Mouse (Mus musculus) kidney, adult 2 months (tissue): ENCODE measurements around the gene Kif3a. TPM values are rescaled to one million over a fixed set of nuclear protein-coding genes. Genes with fewer than 3 reads are reported as not detected.
A peak's percentile ranks its signal among the peaks of the same experiment; 100 is the strongest.

Source experiments
- DNase-seq: peaks from one replicate; pipeline ENCODE4 v3.0.0; 2021
- H3K27ac ChIP-seq: fragments of 200-500 bp; 2 replicates; pipeline ENCODE4 v1.5.1; 2012; ENCODE audit warnings: low read depth, low read length, control low read depth, inconsistent platforms; ENCODE audit not compliant: insufficient read depth
- H3K27me3 ChIP-seq: fragments of 200-500 bp; replicated peaks from 2 replicates; pipeline ENCODE4 v1.6.1; 2012; ENCODE audit warnings: mild to moderate bottlenecking, moderate library complexity, low read length, inconsistent platforms; ENCODE audit not compliant: control insufficient read depth, insufficient read depth
- H3K36me3 ChIP-seq: fragments of 200-500 bp; 2 replicates; pipeline ENCODE4 v1.6.1; 2012; ENCODE audit warnings: mild to moderate bottlenecking, moderate library complexity, low read length, inconsistent platforms; ENCODE audit not compliant: control insufficient read depth, insufficient read depth
- H3K4me1 ChIP-seq: fragments of 200-500 bp; 2 replicates; pipeline ENCODE4 v1.6.1; 2011; ENCODE audit warnings: low read length; ENCODE audit not compliant: control insufficient read depth, insufficient read depth
- H3K4me3 ChIP-seq: fragments of 200-500 bp; 2 replicates; pipeline ENCODE4 v1.5.1; 2011; ENCODE audit warnings: mild to moderate bottlenecking, low read depth, low read length, control low read depth; ENCODE audit not compliant: insufficient read depth
- CTCF ChIP-seq: fragments of 200-500 bp; conservative IDR thresholded peaks from 2 replicates; pipeline ENCODE4 v1.5.1; 2011; ENCODE audit warnings: low read depth, mild to moderate bottlenecking, control low read depth, low read length, moderate library complexity, mixed read lengths; ENCODE audit not compliant: insufficient read depth, insufficient read length
- POLR2A ChIP-seq: fragments of 200-500 bp; IDR thresholded peaks from one replicate; pipeline ENCODE4 v1.6.1; 2011; ENCODE audit warnings: low read depth, low read length, control low read depth
- WGBS: fragments of 180-500 bp; shearing (Covaris S2); methylation state at CpG from one replicate; pipeline ENCODE4 v1.1.7; 2018; 5-methylcytosine and 5-hydroxymethylcytosine counted together
- polyA plus RNA-seq: library from polyadenylated mRNA; depleted of rRNA; stranded (reverse); fragments of >200 nt; gene quantifications from 2 replicates; pipeline ENCODE4 v1.2.3, GENCODE M21; 2012

Kif3a gene
- polyA plus RNA-seq, 1 experiment: 7.5 TPM

GRCm38 (mm10) chr11:53561986-53562385, 5.2 kb upstream of the Kif3a start:
- TF ChIP-seq POLR2A (no peak), CTCF (no peak)
- H3K36me3 ChIP-seq: no peaks in the 10 kb centered on the region
- H3K27me3 ChIP-seq: no peaks in the 10 kb centered on the region
- 77% methylated on average over 2 of the region's 2 CpGs for WGBS
- no peak for DNase-seq
- no peak overlapping the region for H3K4me3 ChIP-seq
- H3K4me1 ChIP-seq: no peaks in the 10 kb centered on the region
- no peak overlapping the region for H3K27ac ChIP-seq

DNA sequence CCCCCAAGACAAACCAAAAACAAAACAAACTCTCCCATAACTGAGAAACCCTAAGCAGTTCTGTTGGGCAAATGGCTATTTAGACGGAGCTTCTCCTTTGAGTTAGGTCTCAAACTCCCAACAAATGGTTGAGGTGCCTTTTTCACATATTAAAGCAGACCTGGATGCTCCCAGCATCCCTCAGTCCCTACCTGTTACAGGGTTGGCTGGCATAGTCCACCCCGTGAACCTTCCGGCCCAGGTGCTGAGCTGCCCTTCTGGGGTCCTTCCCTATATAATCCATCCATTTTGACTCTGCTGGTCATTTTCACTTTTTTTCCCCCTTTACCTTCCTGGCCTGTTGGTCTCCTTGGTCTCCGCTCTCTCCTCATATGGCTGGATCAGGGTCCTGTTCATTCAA, 533 bp upstream of the Kif3a start:
- Histone ChIP-seq H3K27me3 (no peaks in the 10 kb centered on the region), H3K36me3 (no peaks in the 10 kb centered on the region), H3K4me1 (no peaks in the 10 kb centered on the region), H3K4me3 (no peak overlapping the region), H3K27ac (no peak overlapping the region)
- no peak for DNase-seq
- 85% methylated on average over 4 of the region's 4 CpGs for WGBS
- TF ChIP-seq CTCF (no peak), POLR2A (no peak)

DNA sequence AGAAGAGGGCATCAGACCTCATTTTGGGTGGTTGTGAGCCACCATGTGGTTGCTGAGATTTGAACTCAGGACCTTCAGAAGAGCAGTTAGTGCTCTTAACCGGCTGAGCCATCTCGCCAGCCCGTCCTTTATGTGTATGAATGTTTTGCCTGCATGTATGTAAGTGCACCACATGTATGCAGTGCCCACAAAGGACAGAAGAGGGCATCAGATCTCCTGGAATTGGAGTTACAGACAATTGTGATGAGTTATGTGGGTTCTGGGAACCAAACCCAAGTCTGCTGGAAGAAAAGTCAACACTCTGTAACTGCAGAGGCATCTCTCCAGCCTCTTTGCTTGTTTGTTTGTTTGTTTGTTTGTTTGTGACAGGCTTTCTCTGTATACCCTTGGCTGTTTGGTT, 13.4 kb downstream of the Kif3a start:
- no peaks in the 10 kb centered on the region for H3K27me3 ChIP-seq
- H3K27ac ChIP-seq: no peak overlapping the region
- TF ChIP-seq CTCF: no peak
- no peak for TF ChIP-seq POLR2A
- no peaks in the 10 kb centered on the region for H3K4me1 ChIP-seq
- DNase-seq: no peak
- H3K36me3 ChIP-seq: peaks cover 1% of the 10 kb centered on the region; the same call in 1 of the 2 replicates
- 98% methylated on average over 3 of the region's 3 CpGs for WGBS
- no peak overlapping the region for H3K4me3 ChIP-seq

- Histone ChIP-seq H3K4me3 (no peak overlapping the region), H3K4me1 (no peaks in the 10 kb centered on the region), H3K36me3 (peaks cover 1% of the 10 kb centered on the region), H3K27ac (no peak overlapping the region), H3K27me3 (no peaks in the 10 kb centered on the region)
- 84% methylated on average over 10 of the region's 10 CpGs for WGBS
- TF ChIP-seq CTCF (no peak), POLR2A (no peak)
- DNase-seq: no peak
Measured at GRCm38 (mm10) chr11:53583151-53583550, 16.0 kb downstream of the Kif3a start.

DNA sequence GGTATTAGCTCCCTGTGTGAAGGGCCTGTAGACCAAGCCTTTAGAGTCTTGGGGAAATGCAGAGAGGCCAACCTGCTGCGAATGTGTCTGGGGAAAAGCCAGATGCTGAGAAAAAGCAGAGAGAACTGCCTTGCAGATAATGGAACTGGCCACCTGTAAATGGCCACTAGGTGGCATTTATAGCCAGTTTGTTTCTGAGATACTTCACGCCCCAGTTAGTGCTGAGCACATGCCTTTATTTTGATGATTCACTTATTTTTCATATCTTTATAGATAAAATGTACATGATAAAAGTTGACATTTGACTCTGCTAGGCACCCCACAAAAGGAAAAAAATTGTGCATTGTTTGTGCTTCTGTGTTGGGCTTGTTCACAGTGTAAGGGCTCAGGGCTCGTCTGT, 17.7 kb downstream of the Kif3a start:
- H3K4me1 ChIP-seq: no peaks in the 10 kb centered on the region
- no peaks in the 10 kb centered on the region for H3K27me3 ChIP-seq
- H3K4me3 ChIP-seq: no peak overlapping the region
- no peak overlapping the region for H3K27ac ChIP-seq
- H3K36me3 ChIP-seq: peaks cover 1% of the 10 kb centered on the region
- 58% methylated on average over 3 of the region's 3 CpGs for WGBS
- peak; percentile 29 for DNase-seq
- peak; percentile 32; the same call in 1 of the 2 replicates for TF ChIP-seq CTCF
- no peak for TF ChIP-seq POLR2A

GRCm38 (mm10) chr11:53585510-53585909, 18.3 kb downstream of the Kif3a start:
- H3K36me3 ChIP-seq: peaks cover 1% of the 10 kb centered on the region
- H3K27me3 ChIP-seq: no peaks in the 10 kb centered on the region
- H3K4me3 ChIP-seq: no peak overlapping the region
- TF ChIP-seq POLR2A: no peak
- no peak for TF ChIP-seq CTCF
- 93% methylated on average over 6 of the region's 6 CpGs for WGBS
- H3K27ac ChIP-seq: no peak overlapping the region
- no peak for DNase-seq
- H3K4me1 ChIP-seq: no peaks in the 10 kb centered on the region

DNA sequence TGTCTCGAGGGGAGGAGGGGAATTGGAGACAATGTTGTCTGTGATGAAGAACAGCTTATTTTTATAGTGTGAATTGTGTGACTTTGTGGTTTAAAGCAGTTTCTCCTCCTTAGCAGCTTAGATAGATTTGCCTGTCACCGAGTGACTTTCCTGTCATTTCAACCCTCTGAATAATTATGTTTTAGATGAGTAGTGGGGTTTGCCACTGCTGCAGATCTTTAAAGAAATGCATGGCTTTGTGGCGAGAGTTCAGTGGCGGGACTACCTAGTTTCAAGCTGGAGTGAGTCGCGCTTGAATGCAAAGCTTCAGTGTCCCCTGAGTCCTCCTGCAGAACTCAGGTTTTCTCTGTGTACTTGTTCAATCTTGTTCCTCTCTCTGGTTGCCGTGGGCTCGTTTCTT, 21.1 kb downstream of the Kif3a start:
- Histone ChIP-seq H3K4me3 (no peak overlapping the region), H3K27ac (no peak overlapping the region), H3K27me3 (no peaks in the 10 kb centered on the region), H3K36me3 (peaks cover 1% of the 10 kb centered on the region), H3K4me1 (no peaks in the 10 kb centered on the region)
- TF ChIP-seq CTCF (no peak), POLR2A (no peak)
- WGBS: 84% methylated on average over 8 of the region's 8 CpGs
- no peak for DNase-seq

GRCm38 (mm10) chr11:53590368-53590768, 23.2 kb downstream of the Kif3a start:
- H3K36me3 ChIP-seq: no peaks in the 10 kb centered on the region; the same call in none of the 2 replicates
- DNase-seq: no peak
- 58% methylated on average over 15 of the region's 15 CpGs for WGBS

More at GRCm38 (mm10) chr11:53590368-53590768, 23.2 kb downstream of the Kif3a start:
- TF ChIP-seq CTCF: peak; percentile 64
- no peak for TF ChIP-seq POLR2A
- no peak overlapping the region for H3K27ac ChIP-seq
- H3K4me1 ChIP-seq: no peaks in the 10 kb centered on the region
- H3K4me3 ChIP-seq: no peak overlapping the region
- H3K27me3 ChIP-seq: no peaks in the 10 kb centered on the region
